Mouse (Mus musculus): ENCODE results near the gene Cir1. TPM values are rescaled to one million over a fixed set of nuclear protein-coding genes. Genes with fewer than 3 reads are reported as not detected.

Gene Cir1
- total RNA-seq (2021): 10 to 100 TPM; 31.6 to 32.6 TPM
- long read RNA-seq, experiment 1, partial matches to known transcripts: 1 of 16 reads
- long read RNA-seq, experiment 1, other reads (novel, unspliced or antisense): 15 of 16 reads
- long read RNA-seq, experiment 2, partial matches to known transcripts: 2 of 22 reads
- long read RNA-seq, experiment 2, other reads (novel, unspliced or antisense): 20 of 22 reads

- Histone ChIP-seq H3K27ac (peak within 1 kb of the TSS; percentile 95), H3K4me3 (peak within 1 kb of the TSS; percentile 96)
- TF ChIP-seq CTCF (conservative IDR thresholded peaks at IDR 0.05): peak; percentile 22; the same call in 1 of the 2 replicates
- peak; percentile 92 to 95 for DNase-seq (ENCODE audit: low spot score in 2 of 2)
Measured at GRCm38 (mm10) chr2:73312152-73313116, at the start of gene Cir1, which contains the start of gene Scrn3. Cir1 (minus strand) TSS chr2:73312701. Scrn3 (plus strand) TSS chr2:73312601.

GRCm38 (mm10) chr2:73360536-73360935 is 48.0 kb upstream of the Cir1 start:
- Histone ChIP-seq H3K27ac (no peak overlapping the region), H3K4me3 (no peak overlapping the region)
- no peak for DNase-seq (ENCODE audit: low spot score in 2 of 2)
- TF ChIP-seq CTCF (conservative IDR thresholded peaks at IDR 0.05): no peak

GRCm38 (mm10) chr2:73359941-73360340 is 47.4 kb upstream of the Cir1 start:
- Histone ChIP-seq H3K4me3 (no peak overlapping the region), H3K27ac (no peak overlapping the region)
- DNase-seq (ENCODE audit: low spot score in 2 of 2): no peak
- no peak for TF ChIP-seq CTCF (conservative IDR thresholded peaks at IDR 0.05)

GRCm38 (mm10) chr2:73357004-73357403 is 44.5 kb upstream of the Cir1 start:
- H3K27ac ChIP-seq: peak overlapping the region; percentile 70
- DNase-seq (ENCODE audit: low spot score in 2 of 2): no peak
- no peak for TF ChIP-seq CTCF (conservative IDR thresholded peaks at IDR 0.05)
- peak overlapping the region; percentile 26 for H3K4me3 ChIP-seq

GRCm38 (mm10) chr2:73351927-73352374 is 39.5 kb upstream of the Cir1 start:
- Histone ChIP-seq H3K27ac (peak overlapping the region; percentile 94), H3K4me3 (peak overlapping the region; percentile 8; the same call in 1 of the 2 replicates)
- TF ChIP-seq CTCF (conservative IDR thresholded peaks at IDR 0.05): no peak
- peak; percentile 41 to 80 for DNase-seq (ENCODE audit: low spot score in 2 of 2)

GRCm38 (mm10) chr2:73351496-73351895 is 39.0 kb upstream of the Cir1 start:
- H3K27ac ChIP-seq: peak overlapping the region; percentile 94
- DNase-seq (ENCODE audit: low spot score in 2 of 2): peak; percentile 47 to 58
- peak overlapping the region; percentile 8; the same call in 1 of the 2 replicates for H3K4me3 ChIP-seq
- TF ChIP-seq CTCF (conservative IDR thresholded peaks at IDR 0.05): no peak

GRCm38 (mm10) chr2:73348221-73348620 is 35.7 kb upstream of the Cir1 start:
- DNase-seq (ENCODE audit: low spot score in 2 of 2): no peak
- Histone ChIP-seq H3K4me3 (no peak overlapping the region), H3K27ac (peak overlapping the region; percentile 90)
- TF ChIP-seq CTCF (conservative IDR thresholded peaks at IDR 0.05): no peak

- no peak for TF ChIP-seq CTCF (conservative IDR thresholded peaks at IDR 0.05)
- Histone ChIP-seq H3K27ac (peak overlapping the region; percentile 90), H3K4me3 (no peak overlapping the region)
- no peak for DNase-seq (ENCODE audit: low spot score in 2 of 2)
Measured at GRCm38 (mm10) chr2:73347766-73348165, 35.3 kb upstream of the Cir1 start.

GRCm38 (mm10) chr2:73347136-73347535 is 34.6 kb upstream of the Cir1 start:
- Histone ChIP-seq H3K4me3 (no peak overlapping the region), H3K27ac (peak overlapping the region; percentile 90)
- no peak for DNase-seq (ENCODE audit: low spot score in 2 of 2)

GRCm38 (mm10) chr2:73346345-73347086 is 34.0 kb upstream of the Cir1 start:
- TF ChIP-seq CTCF (conservative IDR thresholded peaks at IDR 0.05): no peak
- Histone ChIP-seq H3K4me3 (no peak overlapping the region), H3K27ac (peak overlapping the region; percentile 90)
- DNase-seq (ENCODE audit: low spot score in 2 of 2): peak; percentile 75 to 81

More at GRCm38 (mm10) chr2:73347136-73347535, 34.6 kb upstream of the Cir1 start:
- TF ChIP-seq CTCF (conservative IDR thresholded peaks at IDR 0.05): no peak

- TF ChIP-seq CTCF (conservative IDR thresholded peaks at IDR 0.05): no peak
- H3K4me3 ChIP-seq: no peak overlapping the region
- peak overlapping the region; percentile 90 for H3K27ac ChIP-seq
- DNase-seq (ENCODE audit: low spot score in 2 of 2): peak; percentile 38 to 48
Measured at GRCm38 (mm10) chr2:73345204-73345603, 32.7 kb upstream of the Cir1 start.

GRCm38 (mm10) chr2:73343701-73344100 is 31.2 kb upstream of the Cir1 start:
- no peak overlapping the region for H3K4me3 ChIP-seq
- TF ChIP-seq CTCF (conservative IDR thresholded peaks at IDR 0.05): no peak
- H3K27ac ChIP-seq: peak overlapping the region; percentile 44
- DNase-seq (ENCODE audit: low spot score in 2 of 2): no peak
